Mouse (Mus musculus): ENCODE data around the gene Gm21988. TPM values are rescaled to one million over a fixed set of nuclear protein-coding genes. Genes with fewer than 3 reads are reported as not detected.

Gene Gm21988
- total RNA-seq, 2 experiments from 2014 or later = 1.3 to 2.4 TPM

- DNase-seq = peak in 1 of 2 experiments; percentile 21
- intact Hi-C loops (cut with DNase I) = no loop called here
These were observed 19.3 kb downstream of the Gm21988 start for GRCm38 (mm10) chr11:70220323-70220722.

- intact Hi-C loops (cut with DNase I) = no loop called here
- no peak for DNase-seq
These were observed 19.8 kb downstream of the Gm21988 start for GRCm38 (mm10) chr11:70219873-70220272.

GRCm38 (mm10) chr11:70218741-70219470, 20.7 kb downstream of the Gm21988 start:
- no peak for DNase-seq
- intact Hi-C loops (cut with DNase I) = no loop called here

- DNase-seq = no peak
- intact Hi-C loops (cut with DNase I) = no loop called here
These were observed 21.6 kb downstream of the Gm21988 start for GRCm38 (mm10) chr11:70218039-70218438.

- DNase-seq = no peak
- intact Hi-C loops (cut with DNase I) = no loop called here
These were observed 23.5 kb downstream of the Gm21988 start for GRCm38 (mm10) chr11:70216103-70216502.

GRCm38 (mm10) chr11:70215301-70215700, 24.3 kb downstream of the Gm21988 start:
- intact Hi-C loops (cut with DNase I) = no loop called here

GRCm38 (mm10) chr11:70214856-70215209, 24.8 kb downstream of the Gm21988 start:
- intact Hi-C loops (cut with DNase I) = loop anchor here (5.0 kb wide), 1 partner anchor 158 kb away; no protein-coding TSS in a partner anchor
- DNase-seq = no peak

More at GRCm38 (mm10) chr11:70215301-70215700, 24.3 kb downstream of the Gm21988 start:
- DNase-seq = no peak

GRCm38 (mm10) chr11:70214191-70214855, 25.3 kb downstream of the Gm21988 start:
- no peak for DNase-seq
- intact Hi-C loops (cut with DNase I) = loop anchor here (5.0 kb wide), 1 partner anchor 157 kb away; no protein-coding TSS in a partner anchor

GRCm38 (mm10) chr11:70213736-70214135, 25.9 kb downstream of the Gm21988 start:
- intact Hi-C loops (cut with DNase I) = loop anchor here (2.0 to 5.0 kb wide), 2 partner anchors 139 to 156 kb away; no protein-coding TSS in a partner anchor
- no peak for DNase-seq

GRCm38 (mm10) chr11:70212896-70213295, 26.7 kb downstream of the Gm21988 start:
- intact Hi-C loops (cut with DNase I) = loop anchor here (2.0 to 5.0 kb wide), 2 partner anchors 138 to 156 kb away; no protein-coding TSS in a partner anchor

GRCm38 (mm10) chr11:70212423-70212822, 27.2 kb downstream of the Gm21988 start, which contains the start of gene Slc16a11:
TSS of gene Slc16a11 (plus strand) at chr11:70212752.
- no peak for DNase-seq
- intact Hi-C loops (cut with DNase I) = loop anchor here (2.0 to 5.0 kb wide), 2 partner anchors 138 to 155 kb away; no protein-coding TSS in a partner anchor

More at GRCm38 (mm10) chr11:70212896-70213295, 26.7 kb downstream of the Gm21988 start:
- DNase-seq = peak in 1 of 2 experiments; percentile 59

GRCm38 (mm10) chr11:70211972-70212371, 27.7 kb downstream of the Gm21988 start:
- intact Hi-C loops (cut with DNase I) = loop anchor here (2.0 to 5.0 kb wide), 2 partner anchors 137 to 155 kb away; no protein-coding TSS in a partner anchor
- no peak for DNase-seq

- no peak for DNase-seq
- intact Hi-C loops (cut with DNase I) = loop anchor here (5.0 kb wide), 1 partner anchor 153 kb away; no protein-coding TSS in a partner anchor
These were observed 28.9 kb downstream of the Gm21988 start for GRCm38 (mm10) chr11:70210681-70211080.

- intact Hi-C loops (cut with DNase I) = no loop called here
- DNase-seq = no peak
These were observed 30.7 kb downstream of the Gm21988 start for GRCm38 (mm10) chr11:70208778-70209388.

- intact Hi-C loops (cut with DNase I) = no loop called here
- DNase-seq = no peak
These were observed 32.3 kb downstream of the Gm21988 start for GRCm38 (mm10) chr11:70207283-70207682.

- no peak for DNase-seq
- intact Hi-C loops (cut with DNase I) = no loop called here
These were observed 32.8 kb downstream of the Gm21988 start for GRCm38 (mm10) chr11:70206801-70207200.

GRCm38 (mm10) chr11:70201691-70202090, 37.9 kb downstream of the Gm21988 start:
- peak; percentile 73 to 79 for DNase-seq
- intact Hi-C loops (cut with DNase I) = loop anchor here (2.0 kb wide), 1 partner anchor 127 kb away; no protein-coding TSS in a partner anchor

- intact Hi-C loops (cut with DNase I) = loop anchor here (2.0 kb wide), 1 partner anchor 125 kb away; no protein-coding TSS in a partner anchor
- DNase-seq = no peak
These were observed 39.5 kb downstream of the Gm21988 start for GRCm38 (mm10) chr11:70200036-70200608.

GRCm38 (mm10) chr11:70199107-70199506, 40.5 kb downstream of the Gm21988 start:
- intact Hi-C loops (cut with DNase I) = no loop called here
- DNase-seq = no peak

- intact Hi-C loops (cut with DNase I) = no loop called here
- DNase-seq = no peak
These were observed 41.3 kb downstream of the Gm21988 start for GRCm38 (mm10) chr11:70198332-70198731.
